Mouse (Mus musculus) forebrain, embryonic 15.5 days (tissue): ENCODE data around the gene Deaf1. TPM values are rescaled to one million over a fixed set of nuclear protein-coding genes. Genes with fewer than 3 reads are reported as not detected.
"Not testable (repeated sequence)": the region's sequence is repeated elsewhere in the genome, so short reads cannot be mapped to it uniquely, and the experiment has no call there.

Experiments
- ATAC-seq: fragments of 200-750 bp; cut with Nextera tagmentation; replicated peaks from 2 replicates; pipeline ENCODE4 v1.8.0; 2017; ENCODE audit warnings: mild to moderate bottlenecking, moderate TSS enrichment, moderate library complexity
- H3K27ac ChIP-seq: fragments of 300-500 bp; sonication (generic); replicated peaks from 2 replicates; pipeline ENCODE4 v1.5.1; 2015; ENCODE audit warnings: mild to moderate bottlenecking, inconsistent platforms
- H3K27me3 ChIP-seq: fragments of 300-500 bp; sonication (generic); 2 replicates; pipeline ENCODE4 v1.6.1; 2015; ENCODE audit warnings: inconsistent platforms
- H3K36me3 ChIP-seq: fragments of 300-500 bp; sonication (generic); 2 replicates; pipeline ENCODE4 v1.6.1; 2015; ENCODE audit warnings: mild to moderate bottlenecking, inconsistent platforms
- H3K4me1 ChIP-seq: fragments of 300-500 bp; sonication (generic); 2 replicates; pipeline ENCODE4 v1.6.1; 2015; ENCODE audit warnings: inconsistent platforms
- H3K4me2 ChIP-seq: fragments of 300-500 bp; sonication (generic); replicated peaks from 2 replicates; pipeline ENCODE4 v1.6.1; 2015; ENCODE audit warnings: mild to moderate bottlenecking, inconsistent platforms
- H3K4me3 ChIP-seq: fragments of 300-500 bp; sonication (generic); 2 replicates; pipeline ENCODE4 v1.5.1; 2015; ENCODE audit warnings: mild to moderate bottlenecking, inconsistent platforms
- H3K9ac ChIP-seq: fragments of 300-500 bp; sonication (generic); replicated peaks from 2 replicates; pipeline ENCODE4 v1.6.1; 2015; ENCODE audit warnings: mild to moderate bottlenecking, inconsistent platforms
- H3K9me3 ChIP-seq: fragments of 300-500 bp; sonication (generic); 2 replicates; pipeline ENCODE4 v1.6.1; 2016; ENCODE audit warnings: inconsistent platforms
- WGBS: fragments of 180-500 bp; shearing (Covaris S2); methylation state at CpG from one replicate; pipeline ENCODE4 v1.1.7; 2015; ENCODE audit warnings: mixed read lengths; 5-methylcytosine and 5-hydroxymethylcytosine counted together
- polyA plus RNA-seq: library from polyadenylated mRNA; unstranded; fragments of >200 nt; fragmentation: Nextera tagmentation; extraction: Ambion mirVana; gene quantifications from 2 replicates; pipeline ENCODE4 v1.2.1, GENCODE M21; 2015

The Deaf1 gene
- polyA plus RNA-seq, 1 experiment from 2014 or later = 142 TPM

DNA sequence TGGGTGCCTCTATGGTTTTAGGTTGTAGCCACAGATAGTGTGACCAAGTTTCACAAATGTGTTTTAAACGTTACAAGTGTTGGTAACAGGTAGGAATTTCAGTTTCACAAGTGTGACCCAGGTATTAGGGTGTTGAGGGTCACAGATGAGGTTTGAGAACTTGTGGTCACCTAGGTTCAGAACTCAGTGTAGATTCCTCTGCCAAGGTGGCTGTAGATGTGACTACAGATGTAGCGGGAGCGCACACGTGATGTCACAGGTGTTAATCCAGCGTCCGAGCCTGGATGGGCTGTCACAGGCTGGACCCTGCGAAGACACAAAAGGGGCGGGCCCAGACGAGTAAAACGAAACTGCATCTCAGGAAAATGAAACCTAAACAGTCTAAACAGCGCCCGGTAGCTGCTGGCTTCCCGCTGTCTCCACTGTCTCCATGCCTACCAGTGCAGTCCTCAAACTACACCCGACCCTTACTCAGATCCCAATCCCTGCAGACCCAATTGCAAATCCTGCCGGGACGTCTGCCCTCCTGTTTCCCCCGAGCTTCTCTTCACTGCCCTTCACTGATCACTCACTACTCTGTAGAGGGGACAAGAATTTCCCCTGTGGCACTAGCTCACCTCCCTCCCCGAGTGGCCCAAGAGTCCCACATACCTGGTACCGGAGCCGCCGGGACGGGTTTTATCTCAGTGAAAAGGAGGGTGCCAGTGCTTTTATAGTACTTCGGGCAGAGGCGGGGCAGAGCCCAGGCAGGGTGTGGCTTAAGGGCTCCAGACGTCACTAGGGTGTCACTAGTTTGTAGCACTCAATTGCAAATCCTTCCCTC lies 61.5 kb downstream of the Deaf1 start, which contains the start of gene Irf7:
TSS of gene Irf7 (minus strand) at position 743 of the 823 bp plus-strand sequence.
- H3K9me3 ChIP-seq = no peaks in the 10 kb centered on the region
- H3K4me3 ChIP-seq = peak within 1 kb of the TSS; percentile 33
- H3K4me1 ChIP-seq = peaks cover 5% of the 10 kb centered on the region
- 8% methylated on average over 25 of the region's 25 CpGs for WGBS
- H3K9ac ChIP-seq = peak within 1 kb of the TSS; percentile 40
- H3K27me3 ChIP-seq = no peaks in the 10 kb centered on the region
- H3K36me3 ChIP-seq = peaks cover 32% of the 10 kb centered on the region
- no peak within 1 kb of the TSS for H3K27ac ChIP-seq
- peak within 1 kb of the TSS; percentile 42 for H3K4me2 ChIP-seq
- no peak; the same call in 1 of the 2 replicates for ATAC-seq

DNA sequence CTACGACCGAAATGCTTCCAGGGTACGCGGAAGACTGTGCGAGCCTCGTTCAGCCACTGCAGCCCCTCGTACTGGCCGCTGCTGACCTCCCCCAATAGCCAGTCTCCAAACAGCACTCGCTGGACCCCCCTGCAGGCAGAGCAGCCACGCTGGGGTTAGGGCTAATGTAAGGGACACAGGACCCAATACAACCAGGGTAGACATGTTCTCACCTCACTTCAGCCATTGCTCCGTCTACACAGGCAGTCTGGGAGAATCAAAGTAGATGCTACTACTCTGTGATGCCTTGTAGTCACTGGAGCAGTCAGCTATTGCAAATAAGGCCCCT lies 62.1 kb downstream of the Deaf1 start:
- Histone ChIP-seq H3K36me3 (peaks cover 38% of the 10 kb centered on the region), H3K9me3 (no peaks in the 10 kb centered on the region), H3K4me3 (no peak overlapping the region), H3K4me1 (peaks cover 5% of the 10 kb centered on the region), H3K9ac (no peak overlapping the region), H3K4me2 (no peak overlapping the region), H3K27me3 (no peaks in the 10 kb centered on the region), H3K27ac (no peak overlapping the region)
- 36% methylated on average over 11 of the region's 11 CpGs for WGBS
- no peak for ATAC-seq

DNA sequence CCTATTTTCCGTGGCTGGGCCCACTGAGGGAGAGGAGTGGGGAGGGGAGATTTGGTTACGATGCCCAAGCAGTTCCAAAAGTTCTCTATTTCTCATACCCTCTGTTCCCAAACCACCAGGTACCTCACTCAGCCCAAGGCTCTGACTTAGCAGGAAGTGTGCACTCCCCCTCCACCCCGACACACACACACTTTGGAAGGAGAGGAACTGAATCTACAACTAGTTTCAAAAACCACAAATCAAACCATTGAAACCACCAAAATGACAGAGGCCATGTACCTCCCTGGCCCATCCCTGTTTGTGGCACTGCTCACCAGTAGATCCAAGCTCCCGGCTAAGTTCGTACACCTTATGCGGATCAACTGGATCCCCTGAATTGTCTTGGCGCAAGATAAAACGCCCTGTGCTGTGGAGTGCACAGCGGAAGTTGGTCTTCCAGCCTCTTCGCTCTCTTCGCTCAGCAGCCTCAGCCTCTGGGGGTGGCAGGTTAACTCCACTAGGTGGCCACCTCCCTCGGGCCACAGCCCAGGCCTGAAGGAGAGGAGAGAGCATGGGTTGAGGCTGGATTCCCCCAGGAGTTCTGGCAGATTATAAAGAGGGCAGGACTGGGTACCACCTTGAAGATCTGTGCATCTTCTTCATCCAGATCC lies 62.6 kb downstream of the Deaf1 start:
- ATAC-seq = peak; percentile 57
- no peak overlapping the region for H3K27ac ChIP-seq
- H3K4me2 ChIP-seq = no peak overlapping the region
- WGBS = 31% methylated on average over 12 of the region's 12 CpGs
- H3K9me3 ChIP-seq = no peaks in the 10 kb centered on the region
- no peak overlapping the region for H3K9ac ChIP-seq
- peaks cover 43% of the 10 kb centered on the region for H3K36me3 ChIP-seq
- H3K4me3 ChIP-seq = no peak overlapping the region
- peaks cover 5% of the 10 kb centered on the region for H3K4me1 ChIP-seq
- no peaks in the 10 kb centered on the region for H3K27me3 ChIP-seq

DNA sequence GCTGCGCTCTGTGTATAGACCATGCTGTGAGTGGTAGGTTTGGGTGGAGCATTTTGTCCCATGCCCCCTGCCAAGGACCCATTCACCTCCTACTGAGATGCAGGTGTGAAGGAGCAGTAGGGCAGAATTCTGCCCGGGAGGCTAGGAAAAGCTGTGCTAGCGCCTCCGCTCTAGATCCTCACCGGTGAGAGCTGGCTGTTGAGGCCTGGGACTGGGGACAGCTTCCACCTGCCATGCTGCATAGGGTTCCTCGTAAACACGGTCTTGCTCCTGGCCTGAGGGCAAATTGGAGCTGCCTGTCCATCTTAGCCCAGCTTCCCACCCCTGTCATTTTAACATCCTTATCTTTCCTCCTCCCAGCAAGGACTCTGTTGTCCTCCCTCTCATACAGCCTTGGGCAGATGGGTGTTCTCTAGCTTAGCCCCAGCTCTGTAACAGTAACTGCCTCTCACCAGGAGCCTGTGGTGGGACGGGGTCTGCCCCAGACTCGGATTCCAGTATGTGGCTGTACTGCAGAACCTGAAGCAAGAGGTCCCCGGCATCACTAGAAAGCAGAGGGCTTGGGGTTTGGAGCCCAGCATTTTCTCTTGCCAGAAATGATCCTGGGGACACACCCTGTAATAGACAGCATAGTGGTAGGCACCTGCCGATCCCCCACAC lies 63.3 kb downstream of the Deaf1 start:
- ATAC-seq = no peak
- Histone ChIP-seq H3K27ac (no peak overlapping the region), H3K27me3 (no peaks in the 10 kb centered on the region), H3K9ac (no peak overlapping the region), H3K4me3 (no peak overlapping the region), H3K4me1 (peaks cover 5% of the 10 kb centered on the region), H3K9me3 (no peaks in the 10 kb centered on the region), H3K36me3 (peaks cover 50% of the 10 kb centered on the region), H3K4me2 (no peak overlapping the region)
- 77% methylated on average over 11 of the region's 11 CpGs for WGBS

DNA sequence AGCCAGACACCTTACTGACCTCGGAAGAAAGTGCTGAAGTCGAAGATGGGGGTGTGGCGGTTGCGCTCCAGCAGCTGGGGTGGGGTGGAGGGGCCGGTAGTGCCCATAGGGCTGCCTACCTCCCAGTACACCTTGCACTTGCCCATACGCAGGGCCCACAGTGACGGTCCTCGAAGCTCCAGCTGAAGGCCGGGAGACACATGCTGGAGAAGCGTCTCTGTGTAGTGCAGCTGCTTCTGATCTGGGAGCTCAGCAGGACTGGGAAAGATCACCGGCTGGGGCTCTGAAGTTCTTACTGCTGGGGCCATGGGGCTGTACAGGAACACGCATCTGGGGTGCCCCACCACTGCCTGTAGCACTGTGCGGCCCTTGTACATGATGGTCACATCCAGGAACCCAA lies 63.9 kb downstream of the Deaf1 start:
- WGBS = 89% methylated on average over 13 of the region's 13 CpGs
- ATAC-seq = no peak

DNA sequence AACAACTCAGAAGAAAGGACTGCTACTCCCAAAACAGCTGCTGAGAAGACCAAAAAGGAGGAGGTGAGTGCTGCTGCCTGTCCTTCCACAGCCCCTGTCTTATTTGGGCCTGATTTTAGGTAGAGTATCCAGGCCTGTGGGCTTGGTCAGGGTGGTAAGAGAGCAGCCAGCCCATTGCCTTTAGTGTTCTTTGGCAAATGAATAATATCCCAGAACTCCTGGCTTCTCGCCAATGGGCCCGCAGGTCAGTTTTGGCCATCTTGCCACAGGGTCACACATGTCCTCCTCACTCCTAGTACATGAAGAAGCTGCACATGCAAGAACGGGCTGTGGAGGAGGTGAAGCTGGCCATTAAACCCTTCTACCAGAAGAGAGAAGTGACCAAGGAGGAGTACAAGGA lies 66.0 kb downstream of the Deaf1 start:
- Histone ChIP-seq H3K4me3 (no peak overlapping the region), H3K4me2 (no peak overlapping the region), H3K36me3 (peaks cover 76% of the 10 kb centered on the region), H3K27ac (no peak overlapping the region), H3K4me1 (peaks cover 5% of the 10 kb centered on the region), H3K27me3 (no peaks in the 10 kb centered on the region), H3K9ac (no peak overlapping the region), H3K9me3 (no peaks in the 10 kb centered on the region)
- no peak for ATAC-seq
- WGBS = 94% methylated on average over 3 of the region's 3 CpGs

More for the DNA sequence above, 63.9 kb downstream of the Deaf1 start:
- H3K27me3 ChIP-seq = no peaks in the 10 kb centered on the region
- no peak overlapping the region for H3K9ac ChIP-seq
- H3K4me2 ChIP-seq = no peak overlapping the region
- peaks cover 5% of the 10 kb centered on the region for H3K4me1 ChIP-seq
- no peaks in the 10 kb centered on the region for H3K9me3 ChIP-seq
- H3K4me3 ChIP-seq = no peak overlapping the region
- H3K36me3 ChIP-seq = peaks cover 56% of the 10 kb centered on the region
- H3K27ac ChIP-seq = no peak overlapping the region

DNA sequence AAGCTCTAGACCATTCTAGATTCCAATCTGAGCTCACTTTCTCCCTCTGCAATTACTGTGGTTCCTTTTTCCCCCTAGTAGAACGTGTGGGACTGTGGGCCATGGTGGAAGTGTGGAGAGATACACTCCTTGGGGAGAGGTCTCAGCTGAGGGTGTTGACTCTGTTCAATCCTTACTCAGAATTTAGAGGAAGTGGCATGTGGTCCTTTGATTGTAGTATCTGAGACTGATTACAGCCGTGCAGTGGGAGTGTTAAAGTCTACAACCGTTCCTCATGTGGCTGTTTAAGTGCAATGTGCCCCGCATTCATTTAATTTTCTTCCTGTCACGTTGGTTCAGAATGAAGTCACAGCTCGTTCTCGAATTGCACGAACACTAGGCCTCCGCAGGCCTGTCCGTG lies 71.3 kb downstream of the Deaf1 start:
- Histone ChIP-seq H3K9me3 (no peaks in the 10 kb centered on the region), H3K27ac (no peak overlapping the region), H3K4me3 (no peak overlapping the region), H3K9ac (no peak overlapping the region), H3K36me3 (peaks cover 86% of the 10 kb centered on the region), H3K4me2 (no peak overlapping the region), H3K4me1 (no peaks in the 10 kb centered on the region), H3K27me3 (no peaks in the 10 kb centered on the region)
- WGBS = 94% methylated on average over 10 of the region's 10 CpGs
- no peak for ATAC-seq

DNA sequence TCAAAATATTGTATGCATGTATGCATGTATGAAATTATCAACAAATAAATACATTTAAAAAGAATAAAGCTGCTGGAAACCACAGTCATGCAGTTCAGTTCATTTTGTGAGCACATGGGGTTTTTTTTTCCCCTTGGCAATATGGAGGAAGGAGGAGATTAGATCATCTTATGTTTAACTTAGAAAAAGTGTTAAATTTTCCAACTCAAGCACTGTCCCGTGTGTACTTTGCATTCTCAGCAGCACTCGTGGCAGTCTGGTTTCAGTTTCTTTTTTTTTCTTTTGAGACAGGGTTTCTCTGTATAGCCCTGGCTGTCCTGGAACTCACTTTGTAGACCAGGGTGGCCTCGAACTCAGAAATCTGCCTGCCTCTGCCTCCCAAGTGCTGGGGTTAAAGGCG lies 77.0 kb downstream of the Deaf1 start:
- H3K4me2 ChIP-seq, H3K9ac ChIP-seq, H3K4me1 ChIP-seq, H3K9me3 ChIP-seq, ATAC-seq, H3K27ac ChIP-seq, H3K27me3 ChIP-seq, H3K4me3 ChIP-seq: not testable (repeated sequence)
- 92% methylated on average over 4 of the region's 4 CpGs for WGBS
- H3K36me3 ChIP-seq = peaks cover 85% of the 10 kb centered on the region

Other genes with a start within 250 kb of the Deaf1 start
- not detected in 2 replicates for gene Pkp3, start 249.5 kb downstream of the Deaf1 start, polyA plus RNA-seq
- gene Sigirr, start 227.1 kb downstream of the Deaf1 start, polyA plus RNA-seq = 1.8 and 2.0 TPM in 2 replicates
- gene Ano9, start 209.9 kb downstream of the Deaf1 start, polyA plus RNA-seq = 0.09 TPM in 1 of 2 replicates, not detected in the other
- 74.5 TPM in 2 replicates for gene Ptdss2, start 205.3 kb downstream of the Deaf1 start, polyA plus RNA-seq
- gene Rnh1, start 154.8 kb downstream of the Deaf1 start, polyA plus RNA-seq = 42.3 and 44.0 TPM in 2 replicates
- 126 and 127 TPM in 2 replicates for gene Hras, start 133.7 kb downstream of the Deaf1 start, polyA plus RNA-seq
- gene Lrrc56, start 133.5 kb downstream of the Deaf1 start, polyA plus RNA-seq = 10.3 and 12.7 TPM in 2 replicates
- gene Lmntd2, start 113.6 kb downstream of the Deaf1 start, polyA plus RNA-seq = 0.75 and 1.4 TPM in 2 replicates
- gene Rassf7, start 111.8 kb downstream of the Deaf1 start, polyA plus RNA-seq = 24.6 and 26.9 TPM in 2 replicates
- gene Phrf1, start 98.9 kb downstream of the Deaf1 start, polyA plus RNA-seq = 80.2 and 81.8 TPM in 2 replicates
- 1.1 and 2.3 TPM in 2 replicates for gene Irf7, start 61.2 kb downstream of the Deaf1 start, polyA plus RNA-seq
- not detected in 2 replicates for gene Cdhr5, start 50.9 kb downstream of the Deaf1 start, polyA plus RNA-seq
- 1.4 TPM in 2 replicates for gene Sct, start 48.6 kb downstream of the Deaf1 start, polyA plus RNA-seq
- gene Drd4, start 35.7 kb downstream of the Deaf1 start, polyA plus RNA-seq = 0.64 and 0.78 TPM in 2 replicates
- gene Tmem80, start within 50 bp of the Deaf1 start, polyA plus RNA-seq = 64.1 and 64.3 TPM in 2 replicates
- 0.37 and 0.57 TPM in 2 replicates for gene Eps8l2, start 11.2 kb upstream of the Deaf1 start, polyA plus RNA-seq
- 375 and 378 TPM in 2 replicates for gene Taldo1, start 64.5 kb upstream of the Deaf1 start, polyA plus RNA-seq
- 62.2 and 64.2 TPM in 2 replicates for gene Gatd1, start 86.4 kb upstream of the Deaf1 start, polyA plus RNA-seq
- 47.0 and 50.4 TPM in 2 replicates for gene Cend1, start 101.8 kb upstream of the Deaf1 start, polyA plus RNA-seq
- 83.1 and 86.3 TPM in 2 replicates for gene Slc25a22, start 110.2 kb upstream of the Deaf1 start, polyA plus RNA-seq
- gene Pidd1, start 116.3 kb upstream of the Deaf1 start, polyA plus RNA-seq = 7.8 and 9.5 TPM in 2 replicates
- 820 and 834 TPM in 2 replicates for gene Rplp2, start 119.7 kb upstream of the Deaf1 start, polyA plus RNA-seq
- gene Pnpla2, start 127.5 kb upstream of the Deaf1 start, polyA plus RNA-seq = 21.5 and 22.0 TPM in 2 replicates
- 5.0 and 8.5 TPM in 2 replicates for gene Cracr2b, start 133.4 kb upstream of the Deaf1 start, polyA plus RNA-seq
- gene Cd151, start 139.7 kb upstream of the Deaf1 start, polyA plus RNA-seq = 15.9 and 18.6 TPM in 2 replicates
- 68.3 and 73.2 TPM in 2 replicates for gene Polr2l, start 147.4 kb upstream of the Deaf1 start, polyA plus RNA-seq
- gene Tspan4, start 147.6 kb upstream of the Deaf1 start, polyA plus RNA-seq = 25.6 and 27.3 TPM in 2 replicates
- 32.2 and 33.7 TPM in 2 replicates for gene Chid1, start 212.2 kb upstream of the Deaf1 start, polyA plus RNA-seq
- gene Ap2a2, start 234.5 kb upstream of the Deaf1 start, polyA plus RNA-seq = 106 and 110 TPM in 2 replicates